Mouse (Mus musculus): ENCODE measurements at regions not wholly inside any gene's neighbourhood (a gene's known extent, or its start where the extent isn't known, plus 50 kb on each side); places are given as distances from the start of the nearest gene placed in this dataset.
"Not testable (repeated sequence)": the region's sequence is repeated elsewhere in the genome, so short reads cannot be mapped to it uniquely, and the experiment has no call there.

- no peak for DNase-seq (ENCODE audit: low spot score in 2 of 2)
These were observed 299.6 kb downstream of the Chl1 start for GRCm38 (mm10) chr6:103809986-103810341.

DNA sequence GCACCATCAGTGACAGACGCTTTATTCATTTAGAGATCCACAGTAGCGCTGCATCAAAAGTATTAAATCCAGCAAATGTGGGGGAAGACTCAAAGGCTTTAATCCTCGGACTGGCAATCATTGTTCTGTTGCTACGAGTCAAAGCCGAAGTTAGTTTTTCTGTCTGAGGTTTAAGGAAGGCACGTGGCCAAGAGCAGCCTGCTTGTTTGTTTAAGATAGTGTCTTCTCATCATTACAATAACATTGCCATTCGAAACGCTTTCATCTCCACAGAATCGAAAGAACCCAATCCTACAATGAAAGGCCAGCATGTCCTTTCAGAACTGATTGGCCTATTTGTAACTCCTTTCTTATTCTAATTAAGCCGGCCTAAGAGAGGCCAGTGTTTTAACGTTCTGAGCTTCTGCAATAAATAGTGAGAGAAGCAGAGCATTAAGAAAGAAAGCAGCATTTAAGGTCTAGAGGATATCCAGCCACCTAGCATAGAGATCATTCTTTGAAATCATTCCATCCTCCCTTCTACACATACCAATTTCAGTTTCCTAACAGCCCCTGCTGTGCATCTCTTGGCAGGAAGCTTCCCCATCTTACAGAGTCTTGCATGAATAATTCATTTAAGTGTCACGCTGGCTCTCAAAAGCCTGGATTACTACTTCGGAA lies 300.1 kb downstream of the Chl1 start:
- no peak for DNase-seq (ENCODE audit: low spot score in 2 of 2)

DNA sequence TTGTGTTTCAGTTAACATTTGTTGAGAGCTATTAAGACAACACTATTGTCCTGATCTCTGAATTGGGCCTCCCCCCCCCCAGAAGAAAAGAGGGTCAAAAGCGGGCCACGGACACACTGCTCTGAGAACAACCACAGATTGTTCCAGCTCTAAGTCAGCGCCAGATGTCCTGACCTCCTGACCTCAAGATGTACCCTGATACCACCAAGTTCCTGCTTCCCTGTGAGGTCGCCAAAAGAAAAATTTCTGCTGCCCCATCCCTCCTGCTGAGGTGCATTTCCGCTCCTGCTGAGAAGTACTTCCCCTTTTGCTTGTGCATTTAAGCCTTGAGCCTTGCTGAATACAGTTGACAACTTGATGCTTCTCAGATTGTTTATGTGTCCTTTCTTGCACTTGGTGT lies 306.0 kb downstream of the Chl1 start:
- not testable (repeated sequence) for DNase-seq (ENCODE audit: low spot score in 2 of 2)

- no peak for DNase-seq (ENCODE audit: low spot score in 2 of 2)
These were observed 315.7 kb downstream of the Chl1 start for GRCm38 (mm10) chr6:103826042-103826441.

GRCm38 (mm10) chr6:103827623-103828022 lies 317.2 kb downstream of the Chl1 start:
- no peak for DNase-seq (ENCODE audit: low spot score in 2 of 2)

GRCm38 (mm10) chr6:103828866-103829265 lies 318.5 kb downstream of the Chl1 start:
- DNase-seq (ENCODE audit: low spot score in 2 of 2), result no peak

DNA sequence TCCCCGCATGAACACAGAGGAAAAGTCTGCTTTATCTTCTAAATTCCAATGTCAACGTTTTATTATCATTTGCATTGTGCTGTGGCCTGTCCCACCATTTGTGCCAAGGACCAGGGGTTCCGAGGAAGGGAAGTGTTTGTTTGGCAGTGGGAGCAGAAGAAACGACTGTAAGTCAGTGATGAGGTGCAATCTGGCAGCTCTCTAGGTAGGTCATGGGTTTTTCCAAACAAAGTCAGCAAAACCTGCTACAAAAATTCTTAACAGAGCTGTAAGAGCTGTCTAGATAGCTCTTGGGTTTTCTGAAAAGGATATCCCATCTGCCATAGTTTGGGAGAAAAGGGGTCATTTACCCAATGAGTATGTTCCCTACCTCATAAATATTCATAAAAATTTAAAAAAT lies 321.9 kb downstream of the Chl1 start:
- DNase-seq (ENCODE audit: low spot score in 2 of 2), result no peak

- no peak for DNase-seq (ENCODE audit: low spot score in 2 of 2)
These were observed 322.4 kb downstream of the Chl1 start for GRCm38 (mm10) chr6:103832808-103833207.

DNA sequence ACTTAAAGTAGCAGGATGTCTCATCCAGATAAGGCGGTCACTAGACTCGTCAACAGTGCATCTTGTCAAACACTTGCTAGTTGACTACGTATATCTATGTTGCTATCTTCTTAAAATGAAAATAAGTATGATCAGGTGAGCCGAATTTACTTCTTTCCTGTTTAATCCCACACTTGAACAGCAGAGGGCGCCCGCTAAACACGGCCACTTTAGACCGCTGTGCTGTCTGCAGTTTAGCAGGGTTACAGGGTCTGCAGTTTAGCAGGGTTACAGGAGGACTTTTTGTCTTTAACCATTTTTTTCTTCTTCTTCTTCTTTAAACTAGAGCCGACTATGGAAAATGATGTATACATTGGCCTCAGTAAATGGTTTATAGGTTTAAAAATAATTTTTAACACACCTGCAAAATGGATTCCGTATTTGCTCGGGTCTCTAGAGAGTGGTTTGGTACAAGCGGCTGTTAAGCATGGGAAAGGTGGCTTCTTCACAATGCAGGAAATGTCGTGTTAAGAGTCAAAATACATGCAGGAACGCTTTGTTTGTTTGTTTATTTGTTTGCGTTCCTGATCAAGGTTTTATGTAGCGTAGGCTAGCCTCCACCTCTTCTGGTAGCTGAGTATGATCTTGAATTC lies 323.2 kb downstream of the Chl1 start:
- DNase-seq (ENCODE audit: low spot score in 2 of 2), result peak in 1 of 2 experiments; percentile 63

DNA sequence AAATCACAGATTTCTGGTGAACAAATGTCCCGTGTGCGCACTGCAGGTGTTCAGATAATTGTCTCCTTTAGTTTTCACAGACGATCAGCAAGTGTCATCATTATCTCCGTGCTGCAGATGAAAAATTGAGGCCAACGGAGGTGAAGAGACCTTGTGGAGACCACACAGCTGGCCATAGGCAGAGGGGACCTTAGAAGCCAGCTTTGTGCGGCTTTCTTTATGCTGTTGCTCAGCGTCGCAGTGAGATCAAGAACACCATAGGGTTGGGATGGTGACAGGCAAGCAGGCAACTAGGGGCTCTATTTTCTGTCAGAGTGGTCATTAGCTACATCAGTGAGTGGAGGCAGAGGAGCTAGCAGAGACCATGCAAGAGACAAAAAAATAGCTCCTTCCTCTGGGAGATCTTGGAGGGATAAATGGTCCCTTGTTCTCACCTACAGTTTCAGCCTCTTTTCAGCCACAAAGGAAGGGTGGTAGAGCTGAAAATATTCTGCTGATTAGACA lies 324.4 kb downstream of the Chl1 start:
- no peak for DNase-seq (ENCODE audit: low spot score in 2 of 2)

GRCm38 (mm10) chr6:103859787-103860186 lies 349.4 kb downstream of the Chl1 start:
- no peak for DNase-seq (ENCODE audit: low spot score in 2 of 2)

GRCm38 (mm10) chr6:103893455-103893854 lies 383.1 kb downstream of the Chl1 start:
- DNase-seq (ENCODE audit: low spot score in 2 of 2), result no peak

- no peak for DNase-seq (ENCODE audit: low spot score in 2 of 2)
These were observed 414.1 kb downstream of the Chl1 start for GRCm38 (mm10) chr6:103924504-103924903.

- DNase-seq (ENCODE audit: low spot score in 2 of 2), result no peak
These were observed 416.7 kb downstream of the Chl1 start for GRCm38 (mm10) chr6:103927094-103927493.

- DNase-seq (ENCODE audit: low spot score in 2 of 2), result no peak
These were observed 430.0 kb downstream of the Chl1 start for GRCm38 (mm10) chr6:103940345-103940744.

DNA sequence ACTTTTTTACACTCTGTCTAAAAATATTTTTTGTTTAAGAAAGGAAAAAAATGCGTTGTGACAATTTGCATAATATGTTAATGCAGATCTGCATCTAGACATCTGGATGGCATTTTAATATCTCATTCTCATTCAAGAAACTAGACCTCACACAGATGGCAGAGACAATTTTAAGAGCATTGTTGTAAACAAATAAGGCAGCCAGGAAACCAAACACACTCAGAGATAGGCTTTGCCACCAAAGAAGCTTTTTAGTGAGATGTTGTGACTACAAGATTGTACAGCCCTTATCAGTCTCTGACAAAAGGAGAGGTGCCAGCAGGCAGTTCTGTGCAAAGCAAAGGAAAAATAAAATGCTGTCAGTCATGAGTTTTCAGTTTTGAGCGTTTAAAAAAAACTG lies 434.0 kb downstream of the Chl1 start:
- DNase-seq (ENCODE audit: low spot score in 2 of 2), result no peak

GRCm38 (mm10) chr6:103947474-103947873 lies 437.1 kb downstream of the Chl1 start:
- no peak for DNase-seq (ENCODE audit: low spot score in 2 of 2)

DNA sequence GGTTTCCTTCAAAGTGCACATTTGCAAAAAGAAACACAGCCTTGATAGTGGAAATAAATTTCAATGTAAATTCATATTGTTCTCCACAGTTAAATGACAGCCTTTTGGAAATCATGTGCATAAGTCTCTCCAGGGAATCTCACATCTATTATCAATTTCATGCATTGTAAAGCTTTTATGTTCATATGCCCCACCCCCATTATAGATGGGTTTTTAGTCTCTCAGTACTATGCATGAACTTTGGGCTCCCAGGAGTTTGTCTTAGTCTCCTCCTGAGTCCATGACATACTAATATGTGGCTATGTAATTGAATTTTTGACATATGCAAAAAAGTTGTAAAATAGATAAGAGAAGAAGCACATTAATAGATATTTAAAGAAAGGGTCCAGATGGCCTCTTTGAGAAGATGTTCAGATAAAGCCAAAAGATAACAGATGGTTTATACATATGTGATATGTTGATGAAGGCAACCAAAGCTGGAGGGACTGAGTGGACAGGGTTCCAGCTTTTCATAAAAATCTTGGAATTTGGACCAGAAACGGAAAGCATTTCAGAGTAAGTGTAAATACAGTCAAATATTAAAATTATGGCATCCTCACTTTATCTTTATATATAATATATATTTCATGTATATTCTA lies 442.9 kb downstream of the Chl1 start:
- no peak for DNase-seq (ENCODE audit: low spot score in 2 of 2)

- DNase-seq (ENCODE audit: low spot score in 2 of 2), result no peak
These were observed 448.6 kb downstream of the Chl1 start for GRCm38 (mm10) chr6:103959002-103959401.

GRCm38 (mm10) chr6:103967811-103968420 lies 457.5 kb downstream of the Chl1 start:
- DNase-seq (ENCODE audit: low spot score in 2 of 2), result no peak

- DNase-seq (ENCODE audit: low spot score in 2 of 2), result no peak
These were observed 488.8 kb downstream of the Chl1 start for GRCm38 (mm10) chr6:103999186-103999585.

DNA sequence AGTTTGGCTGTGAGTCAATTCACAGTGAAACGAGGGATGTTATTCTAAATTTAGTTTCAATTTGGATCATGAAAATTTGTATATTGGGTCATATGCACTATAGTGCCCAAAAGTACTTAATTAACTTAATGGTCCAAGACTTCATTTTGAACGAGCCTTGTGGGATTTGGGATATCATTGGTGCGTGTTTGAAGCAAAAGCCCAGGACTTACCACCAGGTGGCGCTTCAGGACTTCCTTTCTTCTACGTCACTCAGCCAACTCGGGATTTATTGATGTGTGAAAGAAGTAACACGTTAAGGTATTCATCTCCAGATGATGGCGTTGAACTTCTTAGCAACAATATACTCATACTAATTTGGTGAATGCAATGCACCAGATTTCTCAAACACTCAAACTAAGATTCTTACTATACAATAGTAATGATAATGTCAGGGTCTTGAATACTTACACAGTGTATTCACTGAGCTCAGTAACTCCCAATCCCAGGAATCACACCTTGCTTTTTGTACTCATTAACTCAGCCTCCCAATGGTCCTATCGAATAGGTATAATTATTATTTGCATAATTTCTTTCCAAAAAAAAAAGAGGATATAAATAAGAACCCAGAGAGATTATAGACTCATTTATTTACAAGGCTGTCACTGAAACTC lies 464.0 kb upstream of the Cntn6 start:
- peak; percentile 23 to 78 for DNase-seq (ENCODE audit: low spot score in 2 of 2)
